Mouse (Mus musculus) spleen, postnatal 4 days (tissue): Measurements from ENCODE around the gene Lamp2.
A peak's percentile ranks its signal among the peaks of the same experiment; 100 is the strongest.
"Not testable (repeated sequence)": the region's sequence is repeated elsewhere in the genome, so short reads cannot be mapped to it uniquely, and the experiment has no call there.

Experiments
- DNase-seq, 2 experiments: peaks; one replicate each; pipeline ENCODE4 v3.0.0; 2022; ENCODE audit warnings: low spot score in 2 of 2

Lamp2 gene

DNA sequence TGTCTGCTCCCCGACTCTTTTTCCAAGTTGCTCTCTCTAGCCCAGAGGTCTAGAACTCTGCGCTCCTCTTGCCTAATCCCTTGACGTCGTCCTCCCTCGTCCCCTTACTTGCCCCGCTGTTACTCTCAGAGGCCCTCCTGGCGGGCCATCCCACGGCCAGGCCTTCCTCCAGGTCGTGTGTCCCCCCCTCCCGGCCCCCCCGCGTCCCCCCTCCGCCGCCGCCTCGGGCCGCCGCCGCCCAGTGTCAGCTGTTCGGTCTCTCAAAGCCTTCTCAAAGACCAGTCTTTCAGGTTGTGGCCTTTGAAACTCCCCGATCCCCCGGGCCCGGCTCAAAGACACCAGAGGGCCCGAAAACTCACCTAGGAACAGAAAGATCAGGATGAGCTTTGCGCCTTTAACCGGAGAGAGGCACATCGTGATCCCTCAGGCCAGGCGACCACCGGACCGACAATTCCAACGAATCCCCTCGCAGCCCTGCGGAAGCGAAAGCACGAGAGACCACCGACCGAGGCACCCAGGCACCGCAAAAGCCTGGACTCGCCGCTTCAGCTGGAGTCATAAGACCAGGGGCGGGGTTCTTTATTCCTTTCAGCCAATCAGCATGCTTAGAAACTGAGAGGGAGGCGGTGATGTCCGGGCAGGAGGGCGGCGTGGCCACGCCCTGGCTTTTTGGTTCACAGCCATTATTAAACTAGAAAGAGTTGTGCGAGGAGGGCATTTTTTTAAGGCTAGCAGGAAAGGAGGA, at the start of gene Lamp2:
Gene Lamp2, minus strand, starts transcription at position 565 of the 745 bp plus-strand sequence.
- DNase-seq, result peak; percentile 77 to 80

DNA sequence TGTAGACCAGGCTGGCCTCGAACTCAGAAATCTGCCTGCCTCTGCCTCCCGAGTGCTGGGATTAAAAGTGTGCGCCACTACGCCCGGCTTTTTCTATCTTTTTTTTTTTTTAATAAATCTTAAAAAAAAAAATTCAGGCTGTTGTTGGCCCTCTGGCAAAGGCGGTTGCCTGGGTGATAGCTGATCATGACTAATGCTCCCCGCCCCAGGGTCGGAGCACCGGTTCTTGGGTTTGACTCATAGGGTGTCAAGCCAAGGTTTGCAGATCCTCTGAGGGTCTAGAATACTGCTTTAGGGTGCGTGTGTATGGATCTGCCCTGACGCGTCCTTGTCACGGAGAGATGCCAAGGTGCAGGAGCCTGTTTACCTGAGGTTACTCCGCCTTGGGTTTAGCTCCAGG, 48.6 kb upstream of the Lamp2 start:
- no peak for DNase-seq

DNA sequence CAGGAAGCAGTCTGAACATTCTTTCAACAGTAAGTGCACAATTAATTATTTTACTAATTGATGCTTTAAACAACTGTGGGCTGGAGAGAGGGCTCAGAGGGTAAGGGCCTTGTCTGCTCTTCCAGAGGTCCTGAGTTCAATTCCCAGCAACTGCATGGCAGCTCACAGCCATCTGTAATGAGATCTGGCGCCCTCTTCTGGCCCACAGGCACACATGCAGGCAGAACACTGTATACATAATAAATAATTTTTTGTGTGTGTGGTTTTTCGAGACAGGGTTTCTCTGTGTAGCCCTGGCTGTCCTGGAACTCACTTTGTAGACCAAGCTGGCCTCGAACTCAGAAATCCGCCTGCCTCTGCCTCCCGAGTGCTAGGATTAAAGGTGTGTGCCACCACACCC, 45.9 kb upstream of the Lamp2 start:
- not testable (repeated sequence) for DNase-seq

DNA sequence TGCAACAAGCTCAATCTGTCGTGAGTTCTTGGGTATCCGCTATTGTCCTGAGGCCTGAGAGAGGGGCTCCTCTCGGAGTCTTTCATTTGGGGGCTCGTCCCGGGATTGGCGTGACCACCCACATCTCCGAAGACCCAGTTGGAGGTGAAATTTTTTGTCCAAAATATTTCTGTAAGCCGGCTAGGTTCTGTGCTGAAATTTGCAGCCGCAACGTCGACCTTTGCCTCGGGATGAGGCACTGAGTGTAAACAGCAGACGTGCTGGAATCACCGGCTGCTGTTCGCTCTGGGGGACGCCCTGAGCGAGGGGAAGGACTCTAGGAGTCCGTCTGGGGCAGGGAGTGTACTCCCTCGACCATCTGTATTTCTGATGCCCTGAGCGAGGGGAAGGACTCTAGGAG, 29.2 kb upstream of the Lamp2 start:
- DNase-seq, result not testable (repeated sequence)

DNA sequence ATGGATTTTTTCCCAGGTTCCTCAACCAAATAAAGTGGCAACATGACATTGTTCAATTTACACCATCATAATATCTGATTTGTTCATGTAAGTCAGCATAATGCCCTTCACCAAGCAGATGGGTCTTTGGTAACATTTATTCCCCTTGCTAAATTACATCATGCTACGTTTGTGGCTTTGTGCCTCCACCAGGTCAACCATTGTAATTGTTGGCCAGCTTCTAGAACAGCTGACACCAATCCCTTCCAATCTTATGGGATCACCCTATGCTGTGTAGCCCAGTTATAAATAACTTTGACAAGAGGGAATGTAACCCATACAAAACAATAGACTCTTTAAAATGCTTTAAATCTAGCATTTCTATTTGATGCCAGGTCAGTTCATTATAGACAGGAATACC, 22.3 kb upstream of the Lamp2 start:
- no peak for DNase-seq

DNA sequence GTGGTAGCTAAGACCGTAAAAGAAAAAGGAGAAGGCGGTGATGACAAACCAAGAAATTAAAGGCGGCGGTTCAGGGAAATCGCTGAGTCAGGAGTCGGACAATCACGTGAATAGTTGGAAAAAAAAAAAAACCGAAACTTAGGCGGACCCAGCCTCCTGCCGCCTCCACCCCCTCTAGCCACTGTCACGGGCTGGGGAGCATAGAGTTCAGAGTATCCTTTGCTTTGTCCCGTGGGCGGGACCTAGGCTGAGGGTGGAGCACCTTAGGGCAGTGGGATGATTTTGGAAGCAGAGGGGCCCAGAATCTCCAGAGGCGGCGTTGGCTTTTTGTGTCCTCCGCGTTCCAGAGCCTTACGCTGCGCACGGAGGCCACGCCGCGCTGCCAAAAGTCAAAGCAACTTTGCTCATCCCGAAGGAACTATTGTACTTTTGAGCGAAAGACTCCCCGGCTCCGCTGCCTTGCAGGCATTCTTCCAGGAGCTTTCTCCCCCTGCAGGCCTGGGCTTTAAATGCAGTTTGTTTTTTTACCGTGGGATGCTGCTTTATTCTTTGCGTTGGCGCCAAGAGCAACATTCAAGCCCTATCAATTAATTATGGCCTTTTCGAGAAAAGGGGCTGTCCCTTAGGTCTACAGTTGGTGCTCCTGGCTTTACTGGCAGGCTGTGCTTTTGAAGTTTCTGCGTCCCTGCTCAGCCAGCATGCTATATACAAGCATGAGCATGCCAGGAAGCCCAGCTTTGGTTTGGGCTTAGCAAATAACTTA, 17.5 kb upstream of the Lamp2 start:
- peak; percentile 62 to 75 for DNase-seq

DNA sequence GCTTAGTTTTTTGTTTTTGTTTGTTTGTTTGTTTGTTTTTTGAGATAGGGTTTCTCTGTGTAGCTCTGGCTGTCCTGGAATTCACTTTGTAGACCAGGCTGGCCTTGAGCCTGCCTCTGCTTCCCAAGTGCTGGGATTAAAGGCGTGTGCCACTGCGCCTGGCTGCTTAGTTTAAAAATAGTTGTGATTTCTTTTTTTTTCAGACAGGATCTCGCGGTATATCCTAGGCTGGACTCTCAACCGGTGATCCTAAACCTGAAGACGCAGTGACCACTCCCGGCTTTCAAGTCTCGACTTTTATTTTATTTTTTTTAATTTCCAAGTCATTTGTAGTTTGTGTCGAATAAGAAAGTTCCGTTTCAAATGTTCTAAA, 16.9 kb upstream of the Lamp2 start:
- no peak for DNase-seq

DNA sequence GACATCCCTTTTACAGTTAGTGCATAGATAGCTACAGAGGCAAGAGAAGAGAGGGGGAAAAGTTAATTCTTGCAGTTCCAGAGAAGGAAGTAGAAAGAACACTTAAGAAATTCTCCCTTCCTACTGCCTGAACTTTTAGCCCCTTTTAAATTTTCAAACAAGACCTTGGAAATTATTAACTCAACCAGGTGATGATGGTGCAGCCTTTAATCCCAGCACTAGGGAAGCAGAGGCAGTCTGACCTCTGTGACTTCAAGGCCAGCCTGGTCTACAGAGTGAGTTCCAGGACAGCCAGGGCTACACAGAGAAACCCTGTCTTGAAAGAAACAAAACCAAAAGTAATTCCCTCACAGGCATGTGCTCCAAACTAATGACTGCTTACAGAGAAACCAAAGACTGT, 10.0 kb upstream of the Lamp2 start:
- DNase-seq, result no peak

DNA sequence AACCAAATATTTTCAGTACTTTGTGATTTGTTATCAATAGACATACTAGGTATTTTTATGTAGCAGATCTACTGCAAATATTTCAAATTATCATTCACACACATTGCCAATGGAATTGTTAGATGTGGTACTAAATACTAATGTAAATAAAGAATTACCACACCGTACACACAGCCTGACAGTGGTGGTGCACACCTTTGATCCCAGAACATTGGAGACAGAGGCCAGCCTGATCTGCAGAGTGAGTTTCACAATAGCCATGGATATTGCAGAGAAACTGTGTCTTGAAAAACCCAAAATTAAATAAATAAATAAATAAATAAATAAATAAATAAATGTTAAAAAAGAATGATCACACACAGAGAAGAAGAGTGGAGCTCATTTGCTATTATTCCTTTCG, 6.9 kb upstream of the Lamp2 start:
- DNase-seq, result no peak

DNA sequence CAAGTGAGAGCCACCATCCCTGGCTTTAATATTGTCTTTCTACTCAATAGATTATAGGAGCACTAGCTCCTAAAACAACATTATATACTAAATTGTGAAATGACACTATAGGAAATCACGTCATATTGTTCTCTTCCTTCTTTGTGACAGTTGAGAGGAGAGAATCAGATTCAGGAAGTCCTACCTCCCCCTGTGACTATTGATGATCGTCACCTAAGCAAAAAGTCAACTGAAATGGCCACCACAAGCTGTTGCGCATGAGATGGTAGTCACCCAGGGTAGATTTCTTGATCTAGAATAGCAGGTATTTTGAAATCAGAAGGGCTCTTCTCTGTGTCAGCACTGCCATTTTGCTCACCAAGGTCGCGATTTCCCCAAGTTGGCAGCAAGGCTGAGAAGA, 5.8 kb upstream of the Lamp2 start:
- DNase-seq, result no peak

DNA sequence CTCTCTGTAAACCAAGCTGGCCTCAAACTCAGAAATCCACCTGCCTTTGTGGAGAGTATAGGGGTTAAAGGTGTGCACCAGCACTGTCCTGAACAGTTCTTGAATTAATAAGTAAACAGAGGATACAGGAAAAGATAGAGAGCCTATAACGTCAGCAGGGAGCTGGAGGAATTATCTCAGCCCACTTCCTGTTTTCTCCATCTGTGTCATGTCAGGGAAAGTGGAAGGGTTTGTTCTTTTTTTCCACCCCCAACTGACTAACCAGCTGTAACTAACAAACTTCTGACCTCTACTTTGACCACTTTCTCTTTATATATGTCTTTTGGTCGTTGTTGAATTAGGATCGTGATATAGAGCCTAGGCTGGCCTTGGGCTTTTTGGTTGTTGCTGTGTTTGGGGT, 4.6 kb upstream of the Lamp2 start:
- DNase-seq, result no peak

DNA sequence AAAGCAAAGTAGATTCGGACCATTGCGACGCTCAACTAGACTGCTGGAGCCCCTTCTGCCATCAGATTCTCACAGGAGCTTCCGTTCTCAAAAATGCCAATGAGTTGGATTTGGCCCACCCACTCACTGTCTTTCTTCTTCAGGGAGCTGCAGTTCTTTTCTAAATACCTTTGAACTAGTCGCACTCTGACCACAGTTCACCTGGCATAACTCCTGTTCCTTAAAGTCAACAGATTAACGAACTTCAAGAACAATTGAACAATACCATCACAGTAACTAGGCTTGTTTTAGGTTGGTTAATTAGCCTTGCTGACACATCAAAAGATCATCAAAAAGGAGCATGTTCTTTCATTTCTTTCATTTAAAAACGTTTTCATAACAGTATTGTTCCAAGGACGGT, 2.8 kb upstream of the Lamp2 start:
- DNase-seq, result no peak

DNA sequence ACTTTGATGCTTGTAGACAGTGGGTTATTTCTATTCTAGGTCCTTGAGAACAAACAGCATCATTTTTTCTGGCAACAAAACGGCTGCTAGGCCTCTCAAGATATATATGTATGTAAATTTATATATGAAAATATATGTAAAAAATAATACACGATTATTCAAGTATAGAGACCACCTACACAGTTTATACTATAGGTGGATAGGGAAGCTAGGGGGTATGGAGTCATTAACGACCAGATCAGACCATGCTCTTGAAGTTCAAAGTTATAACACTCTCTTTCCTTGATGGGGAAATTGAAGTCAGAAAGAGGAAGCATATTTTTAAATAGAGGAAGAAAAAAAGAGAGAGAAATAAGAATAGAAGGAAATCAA, 367 bp upstream of the Lamp2 start:
- no peak for DNase-seq

DNA sequence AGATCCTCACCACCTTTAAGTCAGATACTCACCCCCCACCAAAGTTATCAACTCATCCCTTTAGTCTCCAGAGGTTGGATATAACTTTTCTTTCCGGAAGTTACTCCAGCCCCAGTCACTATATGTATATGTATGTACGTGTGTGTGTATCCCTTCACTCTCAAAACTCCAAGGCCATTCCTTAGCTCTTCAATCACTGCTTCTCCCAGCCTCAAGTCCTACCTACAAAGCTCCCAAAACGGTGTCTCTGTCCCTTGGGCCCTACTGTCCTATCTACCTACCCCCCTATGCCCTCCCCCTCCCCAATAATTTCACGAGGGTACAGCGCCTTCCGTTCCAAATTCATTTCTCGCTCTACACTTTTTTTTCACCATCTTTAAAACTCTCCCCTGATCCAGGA, 780 bp downstream of the Lamp2 start:
- DNase-seq, result no peak

DNA sequence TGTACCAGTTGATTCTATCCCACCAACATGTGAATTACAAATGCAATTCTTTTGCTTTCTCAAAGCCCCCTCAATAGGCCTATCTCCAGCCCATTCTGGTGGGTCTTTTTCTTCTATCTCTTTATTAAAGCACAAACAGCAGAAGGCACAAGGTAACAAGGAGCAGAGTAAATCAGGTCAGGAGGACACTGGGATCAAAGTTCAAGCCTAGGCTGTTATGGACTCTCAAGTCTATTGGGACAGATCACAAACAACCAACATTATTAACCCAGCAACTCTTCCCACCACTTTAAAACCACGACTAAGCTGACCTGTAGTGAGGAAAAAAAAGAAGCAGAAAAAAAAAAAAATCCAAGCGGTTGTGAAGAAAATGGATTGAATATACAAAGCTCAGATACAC, 1.4 kb downstream of the Lamp2 start:
- no peak for DNase-seq

DNA sequence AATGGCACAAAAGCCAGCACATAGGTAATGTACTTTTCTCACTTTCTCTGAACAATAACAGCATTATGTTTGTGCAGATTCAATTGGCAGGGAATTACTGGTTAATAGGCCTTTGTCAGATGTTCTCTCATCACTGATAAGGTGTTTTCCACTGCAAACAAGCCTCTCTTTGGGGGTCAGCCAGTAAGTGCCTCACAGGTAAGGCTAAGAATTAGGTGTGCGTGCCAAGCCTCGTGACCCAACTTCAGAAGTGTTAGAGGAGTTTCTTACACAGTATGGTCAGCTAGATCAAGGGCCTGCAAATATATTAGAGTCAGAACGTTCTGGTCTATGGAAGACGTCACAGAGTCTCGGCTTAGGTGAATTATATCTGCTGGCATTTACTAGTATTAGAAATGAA, 2.3 kb downstream of the Lamp2 start:
- no peak for DNase-seq

DNA sequence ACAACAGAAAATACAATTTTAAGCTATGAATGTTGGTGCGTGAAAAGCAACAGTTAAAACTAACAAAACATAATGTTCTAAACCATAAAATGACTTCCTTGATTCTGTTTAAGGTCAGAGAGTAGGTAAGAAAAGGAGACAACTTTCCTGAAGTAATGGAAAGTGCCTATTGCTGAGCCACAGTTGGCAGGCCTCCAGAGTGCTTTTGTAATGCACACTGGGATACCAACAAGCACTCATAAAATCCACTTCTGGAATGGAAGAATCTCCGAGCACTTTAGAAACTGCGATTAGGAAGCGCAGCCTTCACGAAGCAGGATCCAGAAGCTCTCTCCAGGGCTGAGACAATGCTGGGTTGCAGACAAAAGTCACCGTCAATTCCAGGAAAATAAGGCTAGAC, 5.8 kb downstream of the Lamp2 start:
- DNase-seq, result no peak

DNA sequence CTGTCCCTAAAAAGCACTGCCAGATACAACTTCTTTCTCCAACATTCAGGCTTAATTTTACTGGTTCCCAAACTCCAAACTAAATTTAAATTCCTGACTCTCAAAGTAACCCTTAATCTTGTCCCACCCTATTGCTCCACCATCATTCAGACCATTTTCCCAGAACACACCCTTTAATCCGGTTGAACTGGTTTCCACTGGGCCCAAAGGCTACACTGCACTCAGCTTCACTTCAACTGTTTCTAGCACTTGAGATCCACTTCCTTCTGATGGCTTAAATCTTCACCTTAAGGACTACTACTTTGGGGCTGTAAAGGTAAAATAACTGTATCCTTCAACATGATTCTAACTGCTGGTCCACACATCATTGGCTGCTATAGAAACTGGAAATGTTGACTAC, 10.5 kb downstream of the Lamp2 start:
- no peak for DNase-seq

DNA sequence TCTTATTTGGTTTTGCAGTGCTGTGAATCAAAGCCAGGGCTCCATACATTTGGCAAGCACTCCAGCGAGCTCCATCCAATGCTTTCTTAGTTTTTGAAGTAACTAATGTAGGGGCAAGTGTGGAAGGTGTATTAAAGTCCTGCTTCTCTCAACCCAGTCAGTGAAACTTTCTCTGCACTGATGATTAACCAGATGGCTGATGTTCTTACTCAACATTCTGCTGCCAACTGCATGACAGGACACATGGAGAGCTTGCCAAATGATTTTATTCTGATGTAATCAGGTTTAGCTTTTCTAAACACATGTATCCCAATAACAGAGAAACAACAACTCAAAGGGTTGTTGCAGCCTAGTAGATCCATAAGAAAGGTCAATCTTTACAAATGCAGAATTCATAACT, 13.8 kb downstream of the Lamp2 start:
- no peak for DNase-seq

DNA sequence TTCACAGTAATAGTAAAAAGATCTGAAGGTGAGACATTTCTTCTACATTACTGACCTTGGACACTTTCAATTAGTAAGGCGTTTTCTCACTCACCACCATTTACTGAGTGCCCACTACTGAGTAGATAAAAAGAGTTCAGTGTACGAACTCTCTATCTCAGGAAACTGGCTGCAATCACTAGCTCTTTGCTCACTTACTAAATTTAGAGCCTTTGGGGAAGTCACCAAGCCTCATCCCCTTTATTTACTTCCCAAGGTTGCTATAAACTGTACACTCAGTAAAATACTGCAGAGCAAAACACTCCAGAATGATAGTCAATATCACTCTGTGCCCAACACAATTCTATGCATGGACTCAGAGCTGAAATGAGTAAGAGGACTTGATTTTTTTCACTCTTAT, 16.6 kb downstream of the Lamp2 start:
- no peak for DNase-seq

DNA sequence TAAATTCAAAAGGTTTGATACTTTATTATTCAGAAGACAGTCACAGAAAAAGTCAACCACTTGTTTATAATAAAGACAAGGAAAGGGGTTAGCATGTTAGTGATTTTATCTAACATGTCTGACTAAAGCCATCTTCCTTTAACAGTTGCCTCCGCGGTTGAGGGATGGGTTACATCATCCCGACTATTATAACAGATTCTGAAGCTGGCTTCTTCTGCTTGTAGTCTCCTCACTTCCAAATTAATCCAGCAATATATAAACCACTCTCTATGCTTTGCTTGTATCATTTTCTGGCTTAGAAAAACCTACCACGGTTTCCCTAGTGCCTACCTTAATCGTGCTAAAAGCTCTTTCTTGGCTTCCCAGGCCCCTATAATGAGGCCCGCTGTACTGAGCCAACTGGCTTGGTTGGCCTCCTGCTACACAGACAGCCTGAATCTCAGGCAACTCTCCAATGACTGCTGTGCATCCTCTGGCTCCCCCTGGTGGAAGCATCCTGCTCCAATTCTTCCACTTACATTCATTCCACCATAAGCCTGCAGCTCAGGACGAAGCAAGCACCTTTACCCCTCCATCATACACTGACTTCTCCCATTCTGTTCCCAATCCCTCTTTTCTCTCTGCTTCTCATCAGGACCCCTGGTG, 18.0 kb downstream of the Lamp2 start:
- peak; percentile 53 to 79 for DNase-seq

DNA sequence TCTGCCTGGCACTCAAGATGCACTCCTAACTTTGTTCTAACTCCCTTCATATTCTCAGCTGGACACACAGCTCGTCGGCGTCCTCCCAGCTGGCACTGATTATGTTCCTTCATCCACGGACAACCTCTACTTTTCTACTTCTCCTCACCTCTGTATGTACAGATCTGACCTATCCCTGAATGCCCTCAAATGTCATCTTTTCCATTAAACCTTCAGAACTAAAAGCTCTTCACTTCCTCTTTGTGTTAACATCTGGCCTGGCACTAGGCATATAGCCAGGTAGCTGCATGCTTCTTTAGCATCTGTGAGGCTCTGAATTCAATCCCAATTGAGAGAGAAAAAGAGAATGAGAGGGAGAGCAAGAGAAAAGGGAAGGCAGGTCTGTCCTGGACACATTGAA, 26.8 kb downstream of the Lamp2 start:
- DNase-seq, result no peak

DNA sequence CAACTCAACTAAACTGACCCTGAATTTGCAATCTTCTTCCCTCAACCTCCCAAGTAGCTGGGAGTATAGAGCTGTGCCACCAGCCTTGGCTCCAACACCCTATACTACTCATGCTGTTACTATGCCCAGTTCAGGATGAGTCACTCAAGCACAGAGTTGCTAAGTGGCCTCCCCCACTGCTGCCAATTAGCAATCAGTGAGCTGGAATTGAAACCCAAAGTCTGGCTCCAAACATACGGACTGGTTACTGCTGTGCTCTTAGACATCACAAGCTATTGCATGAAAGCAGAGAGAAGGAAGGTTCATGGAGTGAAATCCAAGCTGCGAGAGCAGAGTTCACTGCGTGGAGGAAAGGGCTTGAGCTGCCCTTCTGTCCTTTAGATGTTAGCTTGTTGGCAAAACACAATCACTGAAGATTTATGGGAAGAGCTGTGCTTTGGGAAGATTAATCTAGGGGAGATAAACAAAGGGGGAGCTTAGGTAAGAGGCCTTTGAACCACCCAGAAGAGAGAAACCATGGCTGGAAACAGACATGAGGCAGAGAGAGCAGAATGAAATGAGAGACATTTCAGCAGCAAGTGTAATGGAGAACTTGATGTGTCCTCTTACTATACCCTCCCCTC, 27.3 kb downstream of the Lamp2 start:
- DNase-seq, result no peak
